Mouse (Mus musculus) embryonic facial prominence, embryonic 10.5 days (tissue): ENCODE results near the gene Atp5c1. TPM values are rescaled to one million over a fixed set of nuclear protein-coding genes. Genes with fewer than 3 reads are reported as not detected.

Source experiments
- DNase-seq: peaks from one replicate; pipeline ENCODE4 v3.0.0-alpha.2; 2017; ENCODE audit warnings: low spot score
- H3K27ac ChIP-seq: fragments of 300-500 bp; sonication (generic); replicated peaks from 2 replicates; pipeline ENCODE4 v1.5.1; 2016; ENCODE audit warnings: mild to moderate bottlenecking
- H3K27me3 ChIP-seq: fragments of 300-500 bp; sonication (generic); replicated peaks from 2 replicates; pipeline ENCODE4 v1.6.1; 2016; ENCODE audit warnings: low read depth, mild to moderate bottlenecking; ENCODE audit not compliant: poor library complexity, severe bottlenecking
- H3K36me3 ChIP-seq: fragments of 300-500 bp; sonication (generic); replicated peaks from 2 replicates; pipeline ENCODE4 v1.6.1; 2016; ENCODE audit warnings: mild to moderate bottlenecking, moderate library complexity
- H3K4me1 ChIP-seq: fragments of 300-500 bp; sonication (generic); 2 replicates; pipeline ENCODE4 v1.6.1; 2016
- H3K4me3 ChIP-seq: fragments of 300-500 bp; sonication (generic); 2 replicates; pipeline ENCODE4 v1.5.1; 2016; ENCODE audit warnings: mild to moderate bottlenecking, moderate library complexity
- H3K9me3 ChIP-seq: fragments of 300-500 bp; sonication (generic); 2 replicates; pipeline ENCODE4 v1.6.1; 2016; ENCODE audit warnings: mild to moderate bottlenecking
- whole genome bisulfite sequencing: fragments of 180-500 bp; shearing (Covaris S2); methylation state at CpG from one replicate; pipeline ENCODE4 v1.1.7; 2016; 5-methylcytosine and 5-hydroxymethylcytosine counted together
- polyA plus RNA-seq: library from polyadenylated mRNA; unstranded; fragments of >200 nt; fragmentation: Nextera tagmentation; extraction: Ambion mirVana; gene quantifications from 2 replicates; pipeline ENCODE4 v1.2.1, GENCODE M21; 2016

Atp5c1 gene
- 498 and 511 TPM in 2 replicates for polyA plus RNA-seq

- WGBS, result under 1% methylated on average over 61 of the region's 61 CpGs
- no peaks in the 10 kb centered on the region for H3K9me3 ChIP-seq
- peaks cover 42% of the 10 kb centered on the region for H3K36me3 ChIP-seq
Observed at GRCm38 (mm10) chr2:10080310-10081010, at the start of gene Atp5c1, which contains the start of gene Kin. Atp5c1 (minus strand) TSS chr2:10080510. Kin (plus strand) TSS chr2:10080593.

GRCm38 (mm10) chr2:10128571-10128970 is 48.3 kb upstream of the Atp5c1 start:
- no peaks in the 10 kb centered on the region for H3K36me3 ChIP-seq
- H3K9me3 ChIP-seq, result no peaks in the 10 kb centered on the region
- H3K4me1 ChIP-seq, result no peaks in the 10 kb centered on the region
- H3K27ac ChIP-seq, result no peak overlapping the region
- H3K4me3 ChIP-seq, result no peak overlapping the region
- H3K27me3 ChIP-seq, result no peaks in the 10 kb centered on the region
- 86% methylated on average over 4 of the region's 4 CpGs for WGBS
- no peak for DNase-seq

More at GRCm38 (mm10) chr2:10080310-10081010, at the start of gene Atp5c1, which contains the start of gene Kin:
- Histone ChIP-seq H3K27me3 (no peaks in the 10 kb centered on the region), H3K4me3 (peak within 1 kb of the TSS; percentile 72), H3K4me1 (peaks cover 28% of the 10 kb centered on the region), H3K27ac (peak within 1 kb of the TSS; percentile 94)
- DNase-seq, result peak; percentile 98

GRCm38 (mm10) chr2:10127471-10127870 is 47.2 kb upstream of the Atp5c1 start:
- H3K4me1 ChIP-seq, result no peaks in the 10 kb centered on the region
- H3K27me3 ChIP-seq, result no peaks in the 10 kb centered on the region
- DNase-seq, result no peak
- no peaks in the 10 kb centered on the region for H3K36me3 ChIP-seq
- WGBS, result 85% methylated on average over 5 of the region's 5 CpGs
- H3K4me3 ChIP-seq, result no peak overlapping the region
- H3K27ac ChIP-seq, result no peak overlapping the region
- no peaks in the 10 kb centered on the region for H3K9me3 ChIP-seq

DNA sequence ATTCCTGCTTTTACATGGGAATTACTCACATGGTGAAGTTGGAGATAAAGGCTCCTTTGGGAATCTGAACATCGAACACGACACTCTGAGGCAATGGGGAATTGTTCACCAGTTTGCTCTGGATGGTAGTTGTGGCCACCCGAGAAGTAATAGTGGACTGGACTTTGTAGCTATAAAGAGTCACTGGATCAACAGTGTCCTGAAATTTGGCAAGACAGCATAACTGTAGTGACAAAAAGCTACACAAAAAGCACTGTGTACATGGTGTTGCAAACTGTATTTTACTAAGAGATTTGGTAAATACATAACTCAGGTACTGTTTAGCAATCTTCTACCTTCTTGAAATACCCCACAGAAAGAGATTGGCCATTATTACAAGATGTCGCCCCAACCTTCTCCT is 45.8 kb upstream of the Atp5c1 start:
- H3K4me1 ChIP-seq, result no peaks in the 10 kb centered on the region
- 91% methylated on average over 4 of the region's 4 CpGs for WGBS
- DNase-seq, result no peak
- H3K27ac ChIP-seq, result no peak overlapping the region
- H3K9me3 ChIP-seq, result no peaks in the 10 kb centered on the region
- no peaks in the 10 kb centered on the region for H3K27me3 ChIP-seq
- no peaks in the 10 kb centered on the region for H3K36me3 ChIP-seq
- no peak overlapping the region for H3K4me3 ChIP-seq

DNA sequence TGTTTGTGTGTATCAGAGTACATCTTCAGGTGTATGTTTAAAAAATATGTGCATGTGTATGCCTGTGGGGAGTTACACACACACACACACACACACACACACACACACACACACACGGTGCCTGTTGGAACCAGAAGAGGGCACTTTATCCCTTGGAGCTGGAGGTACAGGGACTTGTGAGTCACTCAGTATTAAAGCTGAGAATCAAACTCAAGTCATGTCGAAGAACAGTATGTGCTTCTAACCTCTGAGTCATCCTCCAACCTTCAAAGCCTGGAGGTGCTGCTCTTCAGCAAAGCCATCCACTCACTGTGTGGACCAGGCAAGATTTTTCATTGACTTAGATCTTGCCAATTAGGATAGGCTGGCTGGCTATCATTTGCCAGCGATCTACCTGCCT is 41.5 kb upstream of the Atp5c1 start:
- DNase-seq, result no peak
- no peaks in the 10 kb centered on the region for H3K36me3 ChIP-seq
- WGBS, result 72% methylated on average over 3 of the region's 3 CpGs

DNA sequence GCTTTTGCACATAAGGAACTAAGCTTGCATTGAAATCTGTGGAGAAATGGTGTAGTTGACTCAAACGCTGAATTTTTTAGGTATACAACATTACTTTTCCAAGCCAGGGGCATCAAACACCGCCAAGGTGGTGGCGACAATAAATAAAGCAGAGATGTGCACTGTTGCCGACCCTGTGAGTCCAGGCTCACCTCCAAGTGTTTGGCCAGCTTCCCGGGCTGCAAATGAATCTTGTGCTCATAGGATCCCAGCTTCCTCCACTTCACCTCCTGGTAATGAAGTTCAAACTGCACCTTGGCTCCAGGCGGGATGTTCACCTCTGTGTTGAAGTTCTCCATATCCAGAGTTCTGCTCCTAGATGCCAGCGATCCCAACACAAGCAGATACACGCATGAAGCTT is 39.0 kb upstream of the Atp5c1 start:
- Histone ChIP-seq H3K9me3 (no peaks in the 10 kb centered on the region), H3K36me3 (no peaks in the 10 kb centered on the region), H3K4me3 (no peak overlapping the region), H3K27me3 (no peaks in the 10 kb centered on the region), H3K27ac (no peak overlapping the region), H3K4me1 (no peaks in the 10 kb centered on the region)
- no peak for DNase-seq
- WGBS, result 86% methylated on average over 8 of the region's 8 CpGs

More for the DNA sequence above, 41.5 kb upstream of the Atp5c1 start:
- H3K9me3 ChIP-seq, result no peaks in the 10 kb centered on the region
- no peak overlapping the region for H3K27ac ChIP-seq
- no peaks in the 10 kb centered on the region for H3K4me1 ChIP-seq
- H3K27me3 ChIP-seq, result no peaks in the 10 kb centered on the region
- H3K4me3 ChIP-seq, result no peak overlapping the region

- 76% methylated on average over 1 of the region's 1 CpGs for WGBS
- no peaks in the 10 kb centered on the region for H3K4me1 ChIP-seq
- H3K4me3 ChIP-seq, result no peak overlapping the region
- no peak for DNase-seq
- H3K9me3 ChIP-seq, result no peaks in the 10 kb centered on the region
- H3K27me3 ChIP-seq, result no peaks in the 10 kb centered on the region
- H3K27ac ChIP-seq, result no peak overlapping the region
- H3K36me3 ChIP-seq, result no peaks in the 10 kb centered on the region
Observed at GRCm38 (mm10) chr2:10118751-10119150, 38.4 kb upstream of the Atp5c1 start.

- H3K4me1 ChIP-seq, result no peaks in the 10 kb centered on the region
- DNase-seq, result no peak
- WGBS, result 78% methylated on average over 6 of the region's 6 CpGs
- H3K36me3 ChIP-seq, result no peaks in the 10 kb centered on the region
- H3K4me3 ChIP-seq, result no peak overlapping the region
- H3K27me3 ChIP-seq, result no peaks in the 10 kb centered on the region
- H3K9me3 ChIP-seq, result no peaks in the 10 kb centered on the region
- H3K27ac ChIP-seq, result no peak overlapping the region
Observed at GRCm38 (mm10) chr2:10108535-10109189, 28.4 kb upstream of the Atp5c1 start.

DNA sequence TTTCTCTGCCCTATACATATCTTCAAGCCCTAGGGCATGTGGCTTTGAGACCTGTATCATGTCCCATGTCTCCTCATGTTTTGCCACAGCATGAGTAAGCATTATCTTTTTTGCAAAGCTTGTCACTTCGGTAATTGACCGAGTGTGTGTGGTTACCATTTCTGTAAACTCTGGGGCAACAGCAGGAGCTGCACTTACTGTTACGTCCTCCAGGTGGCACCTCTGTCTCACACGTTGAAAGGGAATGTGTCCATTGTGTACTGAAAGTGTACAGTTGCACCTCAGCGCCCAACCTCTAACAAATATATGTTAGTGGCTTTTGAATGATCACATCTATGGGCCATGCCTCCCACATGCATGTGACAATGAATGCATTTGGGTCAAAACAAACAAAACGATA is 20.9 kb upstream of the Atp5c1 start:
- no peak overlapping the region for H3K4me3 ChIP-seq
- peak; percentile 42 for DNase-seq
- H3K4me1 ChIP-seq, result no peaks in the 10 kb centered on the region
- H3K36me3 ChIP-seq, result no peaks in the 10 kb centered on the region
- no peaks in the 10 kb centered on the region for H3K27me3 ChIP-seq
- no peaks in the 10 kb centered on the region for H3K9me3 ChIP-seq
- WGBS, result 46% methylated on average over 6 of the region's 6 CpGs
- H3K27ac ChIP-seq, result no peak overlapping the region

- H3K9me3 ChIP-seq, result no peaks in the 10 kb centered on the region
- H3K4me1 ChIP-seq, result no peaks in the 10 kb centered on the region
- H3K4me3 ChIP-seq, result no peak overlapping the region
- no peak overlapping the region for H3K27ac ChIP-seq
- H3K27me3 ChIP-seq, result no peaks in the 10 kb centered on the region
- WGBS, result 87% methylated on average over 2 of the region's 2 CpGs
- no peaks in the 10 kb centered on the region for H3K36me3 ChIP-seq
- no peak for DNase-seq
Observed at GRCm38 (mm10) chr2:10100471-10100870, 20.2 kb upstream of the Atp5c1 start.

GRCm38 (mm10) chr2:10098598-10099215 is 18.4 kb upstream of the Atp5c1 start:
- H3K4me3 ChIP-seq, result no peak overlapping the region
- no peaks in the 10 kb centered on the region for H3K4me1 ChIP-seq
- DNase-seq, result peak; percentile 56
- 40% methylated on average over 9 of the region's 9 CpGs for WGBS
- peaks cover 9% of the 10 kb centered on the region for H3K36me3 ChIP-seq
- no peaks in the 10 kb centered on the region for H3K27me3 ChIP-seq
- no peaks in the 10 kb centered on the region for H3K9me3 ChIP-seq
- H3K27ac ChIP-seq, result no peak overlapping the region

- Histone ChIP-seq H3K27ac (no peak overlapping the region), H3K4me1 (no peaks in the 10 kb centered on the region), H3K36me3 (peaks cover 49% of the 10 kb centered on the region), H3K27me3 (no peaks in the 10 kb centered on the region), H3K9me3 (no peaks in the 10 kb centered on the region), H3K4me3 (no peak overlapping the region)
- 89% methylated on average over 14 of the region's 14 CpGs for WGBS
- no peak for DNase-seq
Observed at GRCm38 (mm10) chr2:10094327-10095100, 14.2 kb upstream of the Atp5c1 start.
